Mouse (Mus musculus): ENCODE measurements around the gene Dpy19l3.

- TF ChIP-seq POLR2A (IDR thresholded peaks at IDR 0.05; ENCODE audit: borderline replicate concordance, low read depth, low read length) (no peak), CTCF (IDR thresholded peaks at IDR 0.05; ENCODE audit: low read depth, low read length) (no peak)
Measured at GRCm38 (mm10) chr7:35663790-35664376, 90.4 kb downstream of the Dpy19l3 start.

All from bone marrow macrophage, adult 2 months (primary cell).